Mouse (Mus musculus): Measurements from ENCODE around the gene Commd8. TPM values are rescaled to one million over a fixed set of nuclear protein-coding genes. Genes with fewer than 3 reads are reported as not detected.

Gene Commd8
- 0.60 and 0.88 TPM in 2 replicates for polyA plus RNA-seq (2012; rRNA removed; ENCODE audit: low replicate concordance)

DNA sequence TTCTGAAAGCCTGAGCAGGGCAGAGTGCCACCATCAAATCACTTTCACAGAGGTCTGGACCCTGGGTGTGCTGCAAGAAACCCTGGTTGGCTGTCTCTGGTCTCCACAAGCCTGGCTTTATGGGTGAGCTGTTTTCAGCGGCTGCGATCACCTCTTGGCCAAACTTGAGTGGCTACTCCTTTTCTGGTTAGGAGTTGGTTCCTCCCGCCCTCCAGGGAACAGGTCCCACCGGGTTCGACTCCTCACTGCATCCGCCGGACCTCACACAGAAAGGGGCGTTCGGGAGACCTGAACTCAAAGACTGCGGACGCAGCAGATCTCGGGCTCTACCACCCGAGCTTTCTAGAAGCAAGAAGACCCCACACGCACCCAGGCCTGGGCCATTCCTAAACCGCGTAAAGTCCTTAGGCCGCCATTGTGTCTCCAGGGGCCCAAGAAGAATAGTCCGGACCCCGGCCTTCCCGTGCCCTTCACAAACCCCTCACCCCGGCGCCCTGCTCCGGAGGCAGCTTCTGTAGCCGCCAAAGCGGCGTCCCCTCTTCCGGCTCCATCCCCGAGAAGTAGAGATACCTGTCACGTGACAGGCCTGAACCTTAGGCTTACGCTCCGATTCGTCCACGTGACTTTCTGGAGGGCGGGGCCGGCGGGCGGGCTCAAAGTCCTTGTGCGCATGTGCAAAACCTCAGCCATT, at the start of gene Commd8:
TSS of gene Commd8 (minus strand) at position 596 of the 691 bp plus-strand sequence.

